Mouse (Mus musculus) stomach, embryonic 14.5 days (tissue): Measurements from ENCODE around the gene Loxl1. TPM values are rescaled to one million over a fixed set of nuclear protein-coding genes. Genes with fewer than 3 reads are reported as not detected.

Source experiments
- ATAC-seq: fragments of 200-750 bp; cut with Nextera tagmentation; 2 replicates; pipeline ENCODE4 v1.8.0; 2017; ENCODE audit warnings: low read depth, moderate TSS enrichment; ENCODE audit not compliant: insufficient number of reproducible peaks, insufficient read depth, low FRiP score
- H3K27ac ChIP-seq: fragments of 300-500 bp; sonication (generic); 2 replicates; pipeline ENCODE4 v1.5.1; 2014; ENCODE audit warnings: mild to moderate bottlenecking, low read length, moderate library complexity, mixed read lengths
- H3K27me3 ChIP-seq: fragments of 300-500 bp; sonication (generic); 2 replicates; pipeline ENCODE4 v1.6.1; 2014; ENCODE audit warnings: low read length, control low read depth, mixed read lengths; ENCODE audit not compliant: control insufficient read depth, insufficient read depth
- H3K36me3 ChIP-seq: fragments of 300-500 bp; sonication (generic); 2 replicates; pipeline ENCODE4 v1.6.1; 2014; ENCODE audit warnings: mild to moderate bottlenecking, control low read depth, low read length, moderate library complexity, mixed read lengths; ENCODE audit not compliant: control insufficient read depth, insufficient read depth
- H3K4me1 ChIP-seq: fragments of 300-500 bp; sonication (generic); 2 replicates; pipeline ENCODE4 v1.6.1; 2014; ENCODE audit warnings: low read length, control low read depth, mixed read lengths; ENCODE audit not compliant: control insufficient read depth, insufficient read depth
- H3K4me2 ChIP-seq: fragments of 300-500 bp; sonication (generic); replicated peaks from 2 replicates; pipeline ENCODE4 v1.6.1; 2014; ENCODE audit warnings: low read depth, low read length, control low read depth
- H3K4me3 ChIP-seq: fragments of 300-500 bp; sonication (generic); 2 replicates; pipeline ENCODE4 v1.5.1; 2014; ENCODE audit warnings: low read depth, low read length, control low read depth
- H3K9ac ChIP-seq: fragments of 300-500 bp; sonication (generic); replicated peaks from 2 replicates; pipeline ENCODE4 v1.6.1; 2014; ENCODE audit warnings: low read depth, mild to moderate bottlenecking, control low read depth, low read length, moderate library complexity, mixed read lengths
- H3K9me3 ChIP-seq: fragments of 300-500 bp; sonication (generic); 2 replicates; pipeline ENCODE4 v1.6.1; 2016; ENCODE audit warnings: low read depth, low read length, control low read depth; ENCODE audit not compliant: control insufficient read depth
- WGBS: fragments of 180-500 bp; shearing (Covaris S2); extraction: QIAGEN DNeasy Blood & Tissue Kit; methylation state at CpG from one replicate; pipeline ENCODE4 v1.1.7; 2014; 5-methylcytosine and 5-hydroxymethylcytosine counted together
- polyA plus RNA-seq: library from polyadenylated mRNA; unstranded; fragments of >200 nt; fragmentation: Nextera tagmentation; extraction: Ambion mirVana; gene quantifications from 2 replicates; pipeline ENCODE4 v1.2.1, GENCODE M21; 2014

Loxl1 gene
- polyA plus RNA-seq, 1 experiment from 2014 or later: 32.2 TPM

DNA sequence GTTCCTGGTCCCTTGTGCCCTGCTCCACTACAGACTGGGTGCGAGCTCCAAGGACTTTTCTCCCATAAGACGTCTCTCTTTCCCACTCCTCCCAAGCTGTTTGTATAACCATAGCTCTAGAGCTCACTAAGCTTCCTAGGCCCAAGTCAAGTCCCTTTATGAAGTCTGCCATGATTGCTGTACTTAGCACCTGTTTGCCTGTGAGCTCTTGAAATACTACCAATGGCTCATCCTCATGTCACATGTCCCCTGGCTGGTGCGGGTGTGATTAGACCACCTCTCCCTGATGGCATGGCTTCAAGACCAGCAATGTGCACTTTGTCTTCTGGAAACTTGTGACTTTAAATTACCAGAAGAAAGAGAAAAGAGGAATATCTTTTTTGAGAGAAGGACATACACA is 17.6 kb downstream of the Loxl1 start:
- H3K36me3 ChIP-seq: no peaks in the 10 kb centered on the region; the same call in 1 of the 2 replicates
- H3K27me3 ChIP-seq: no peaks in the 10 kb centered on the region
- no peak overlapping the region for H3K4me2 ChIP-seq
- H3K27ac ChIP-seq: peak overlapping the region; percentile 87; the same call in 1 of the 2 replicates
- H3K9ac ChIP-seq: no peak overlapping the region
- ATAC-seq: no peak
- no peak overlapping the region for H3K4me3 ChIP-seq
- H3K4me1 ChIP-seq: peaks cover 34% of the 10 kb centered on the region
- 75% methylated on average over 3 of the region's 3 CpGs for WGBS
- no peaks in the 10 kb centered on the region for H3K9me3 ChIP-seq

- no peaks in the 10 kb centered on the region for H3K9me3 ChIP-seq
- no peaks in the 10 kb centered on the region; the same call in 1 of the 2 replicates for H3K36me3 ChIP-seq
- H3K4me3 ChIP-seq: no peak overlapping the region
- no peak overlapping the region for H3K27ac ChIP-seq
- no peak overlapping the region for H3K4me2 ChIP-seq
- peaks cover 27% of the 10 kb centered on the region for H3K4me1 ChIP-seq
- no peak for ATAC-seq
- H3K9ac ChIP-seq: no peak overlapping the region
- H3K27me3 ChIP-seq: no peaks in the 10 kb centered on the region
- 58% methylated on average over 7 of the region's 7 CpGs for WGBS
These were observed 18.5 kb downstream of the Loxl1 start for GRCm38 (mm10) chr9:58294527-58294926.

DNA sequence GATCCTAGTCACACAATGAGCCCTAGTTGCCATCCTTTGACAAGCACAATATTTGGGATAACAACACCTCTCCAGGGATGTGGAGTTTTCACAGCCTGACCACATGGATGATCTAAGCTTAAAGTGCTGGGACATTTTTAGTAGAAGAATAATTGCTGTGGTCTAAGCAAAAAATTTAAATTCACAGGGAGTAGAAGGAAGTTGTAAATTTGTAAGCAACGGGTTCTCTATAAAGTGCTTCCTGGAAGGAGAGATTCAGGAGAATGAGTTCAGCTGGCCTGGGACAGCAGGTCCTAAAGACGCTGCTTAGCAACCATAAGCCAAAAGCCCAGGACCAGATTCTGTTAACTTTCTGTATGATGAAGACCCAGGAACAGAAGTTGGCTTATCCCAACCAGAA is 23.1 kb downstream of the Loxl1 start:
- H3K4me1 ChIP-seq: no peaks in the 10 kb centered on the region
- no peak overlapping the region for H3K9ac ChIP-seq
- no peak overlapping the region for H3K27ac ChIP-seq
- H3K4me3 ChIP-seq: no peak overlapping the region
- 76% methylated on average over 2 of the region's 2 CpGs for WGBS
- ATAC-seq: no peak
- H3K27me3 ChIP-seq: no peaks in the 10 kb centered on the region
- peaks cover 3% of the 10 kb centered on the region for H3K36me3 ChIP-seq
- no peak overlapping the region for H3K4me2 ChIP-seq
- no peaks in the 10 kb centered on the region for H3K9me3 ChIP-seq

- H3K27me3 ChIP-seq: no peaks in the 10 kb centered on the region
- no peak overlapping the region for H3K27ac ChIP-seq
- H3K36me3 ChIP-seq: peaks cover 3% of the 10 kb centered on the region
- no peaks in the 10 kb centered on the region for H3K4me1 ChIP-seq
- no peak for ATAC-seq
- H3K4me2 ChIP-seq: no peak overlapping the region
- H3K4me3 ChIP-seq: no peak overlapping the region
- H3K9me3 ChIP-seq: no peaks in the 10 kb centered on the region
- WGBS: 78% methylated on average over 1 of the region's 1 CpGs
- H3K9ac ChIP-seq: no peak overlapping the region
These were observed 23.9 kb downstream of the Loxl1 start for GRCm38 (mm10) chr9:58289090-58289489.

DNA sequence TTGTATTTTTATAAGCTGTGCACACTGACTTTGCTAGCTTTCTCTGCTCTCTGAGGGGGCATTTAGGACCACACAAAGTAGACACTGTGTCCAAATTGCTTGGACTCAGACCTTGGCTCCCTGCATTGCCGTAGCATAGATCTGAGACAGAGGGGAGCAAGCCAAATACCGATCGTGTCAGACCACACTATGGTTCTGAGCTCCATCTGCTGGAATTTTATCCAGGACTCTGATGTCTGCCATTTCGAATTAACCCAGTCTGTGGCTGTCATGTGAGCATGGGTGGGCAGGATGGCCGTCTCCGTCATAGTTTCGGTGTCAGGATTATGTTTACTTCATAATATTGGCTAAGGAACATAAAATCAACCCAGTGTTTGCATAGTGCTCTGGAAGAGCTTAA is 29.6 kb downstream of the Loxl1 start:
- Histone ChIP-seq H3K4me3 (no peak overlapping the region), H3K27ac (no peak overlapping the region), H3K9me3 (no peaks in the 10 kb centered on the region), H3K4me2 (no peak overlapping the region), H3K9ac (no peak overlapping the region), H3K36me3 (peaks cover 3% of the 10 kb centered on the region), H3K4me1 (0 out of 2 replicates have a peak, but pooled peaks cover 3% of the 10 kb centered on the region), H3K27me3 (no peaks in the 10 kb centered on the region)
- no peak for ATAC-seq
- 53% methylated on average over 7 of the region's 7 CpGs for WGBS

DNA sequence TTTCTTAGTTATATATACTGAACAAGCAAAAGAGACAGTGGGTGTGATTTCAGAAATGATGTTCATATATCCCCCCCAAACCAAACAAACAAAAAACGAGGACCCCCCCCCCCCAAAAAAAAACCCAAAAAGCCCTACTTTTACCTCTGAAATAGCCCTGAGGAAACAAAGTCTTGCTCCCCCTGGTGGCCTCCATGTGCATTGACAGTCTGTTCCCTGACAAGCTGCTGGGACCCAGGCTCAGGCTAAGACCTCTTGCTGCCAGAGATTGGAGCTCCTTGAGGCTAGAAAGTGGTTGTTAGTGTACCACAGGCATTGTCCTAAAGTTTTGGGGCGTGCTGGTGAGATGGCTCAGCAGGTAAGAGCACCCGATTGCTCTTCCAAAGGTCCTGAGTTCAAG is 31.4 kb downstream of the Loxl1 start:
- Histone ChIP-seq H3K4me2 (no peak overlapping the region), H3K4me3 (no peak overlapping the region), H3K27ac (no peak overlapping the region), H3K9me3 (no peaks in the 10 kb centered on the region), H3K27me3 (no peaks in the 10 kb centered on the region), H3K36me3 (no peaks in the 10 kb centered on the region), H3K4me1 (0 out of 2 replicates have a peak, but pooled peaks cover 3% of the 10 kb centered on the region), H3K9ac (no peak overlapping the region)
- WGBS: 62% methylated on average over 3 of the region's 3 CpGs
- no peak for ATAC-seq

DNA sequence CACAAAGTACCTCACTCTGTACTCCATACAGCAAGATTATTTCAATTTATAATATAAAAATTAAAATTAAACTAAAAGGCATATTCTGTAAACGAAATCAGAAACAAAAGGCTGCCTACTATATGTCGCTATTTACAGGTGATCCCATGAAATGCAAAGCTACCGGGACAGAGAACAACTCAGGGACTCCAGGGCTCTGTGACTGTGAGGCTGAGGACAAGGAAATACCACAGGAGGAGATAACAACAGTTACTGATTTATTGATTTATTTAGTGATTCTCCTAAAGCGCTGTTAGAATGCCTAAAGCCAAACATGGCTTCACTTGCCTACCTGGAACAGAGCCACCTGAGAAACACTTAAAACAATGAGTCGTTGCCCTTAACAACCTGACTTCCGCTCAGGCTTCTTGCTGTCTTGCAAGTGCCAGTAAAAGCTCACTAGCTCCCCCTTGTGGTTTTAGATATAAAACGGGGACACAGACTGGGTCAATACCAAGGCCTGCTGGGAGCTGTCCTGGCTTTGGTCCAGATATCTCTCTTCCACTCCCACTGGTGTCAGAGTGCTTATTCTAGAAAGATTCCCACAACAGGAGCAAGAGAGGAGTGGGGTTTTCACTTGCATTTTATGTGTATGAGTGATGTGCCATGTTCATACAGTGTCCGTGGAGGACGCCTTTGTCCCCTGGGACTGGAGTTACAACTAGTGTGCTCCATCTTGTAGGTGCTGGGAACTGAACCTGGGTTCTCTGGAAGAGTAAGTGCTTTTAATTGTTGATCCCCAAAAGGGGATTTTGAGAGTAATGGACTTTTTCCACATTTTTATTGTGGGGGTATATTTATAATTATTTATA is 32.5 kb downstream of the Loxl1 start:
- ATAC-seq: peak; percentile 74; the same call in 1 of the 2 replicates

DNA sequence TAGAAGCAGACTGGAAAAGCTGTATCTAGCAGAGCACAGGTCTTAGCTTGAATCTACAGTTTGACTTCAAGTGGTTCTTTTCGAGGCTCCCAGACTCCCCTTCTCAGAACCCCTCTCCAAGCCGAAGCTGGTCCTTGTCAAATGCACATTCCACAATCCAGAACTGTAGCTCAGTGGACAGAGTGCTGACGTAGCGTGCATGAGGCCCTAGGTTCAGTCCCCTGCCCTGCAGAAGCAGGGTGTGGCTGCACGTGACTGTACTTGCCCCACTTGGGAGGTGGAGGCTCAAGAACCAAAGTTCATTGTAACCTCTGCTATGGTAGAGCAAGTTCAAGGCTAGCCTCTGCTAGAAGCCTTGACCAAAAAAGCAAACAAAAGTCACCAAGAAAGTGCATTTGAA is 33.2 kb downstream of the Loxl1 start:
- Histone ChIP-seq H3K9ac (no peak overlapping the region), H3K4me3 (no peak overlapping the region), H3K4me2 (no peak overlapping the region), H3K27ac (no peak overlapping the region), H3K36me3 (no peaks in the 10 kb centered on the region), H3K9me3 (no peaks in the 10 kb centered on the region), H3K4me1 (peaks cover 14% of the 10 kb centered on the region), H3K27me3 (no peaks in the 10 kb centered on the region)
- WGBS: 56% methylated on average over 5 of the region's 5 CpGs
- no peak for ATAC-seq

More for the DNA sequence above, 32.5 kb downstream of the Loxl1 start:
- 39% methylated on average over 9 of the region's 9 CpGs for WGBS
- Histone ChIP-seq H3K9ac (no peak overlapping the region), H3K36me3 (no peaks in the 10 kb centered on the region), H3K9me3 (no peaks in the 10 kb centered on the region), H3K27me3 (no peaks in the 10 kb centered on the region), H3K4me3 (no peak overlapping the region), H3K27ac (no peak overlapping the region), H3K4me1 (peaks cover 7% of the 10 kb centered on the region), H3K4me2 (no peak overlapping the region)
